Mouse (Mus musculus): ENCODE results near the gene Rufy1.

GRCm38 (mm10) chr11:50376156-50376790 lies 54.7 kb downstream of the Rufy1 start:
- TF ChIP-seq CTCF (IDR thresholded peaks at IDR 0.05; ENCODE audit: low read depth, low read length) (no peak), POLR2AphosphoS5 (IDR thresholded peaks at IDR 0.05; ENCODE audit: insufficient replicate concordance, low read depth, low read length) (no peak), GATA1 (IDR thresholded peaks at IDR 0.05; ENCODE audit: borderline replicate concordance, low read length) (no peak)

All from G1E (cell line).